Mouse (Mus musculus) T-cell, adult 66 days (primary cell): ENCODE measurements around the gene Olfr693. TPM values are rescaled to one million over a fixed set of nuclear protein-coding genes. Genes with fewer than 3 reads are reported as not detected.

Experiments used
- total RNA-seq, 2 experiments: library from RNA; stranded (reverse); gene quantifications; 3 replicates in 1 of 2; 4 replicates in 1 of 2; pipeline ENCODE4 v1.2.4; 2023

The Olfr693 gene
- total RNA-seq = not detected

GRCm38 (mm10) chr7:106680484-106680883 lies at the start of gene Olfr693:
Gene Olfr693 (minus strand): TSS chr7:106680584.

DNA sequence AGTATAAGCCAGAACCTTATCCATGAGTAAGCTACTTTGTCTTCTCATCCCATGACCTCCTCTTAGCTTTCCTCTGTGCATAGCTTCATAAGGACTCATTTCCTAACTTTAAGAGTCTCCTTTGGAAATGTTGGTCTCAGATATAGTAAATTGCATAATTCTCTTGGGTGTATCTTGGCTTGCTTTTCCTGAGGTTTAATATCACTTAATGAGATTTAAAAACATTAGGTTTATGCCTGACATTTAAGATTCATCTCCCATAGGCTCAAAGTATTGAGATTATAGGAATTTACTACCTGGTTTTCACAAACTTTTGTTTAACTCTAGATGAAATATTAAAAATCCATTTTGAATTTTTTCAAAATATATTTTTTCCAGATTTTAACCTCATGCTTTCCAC lies 35.9 kb upstream of the Olfr693 start, which contains the start of gene Olfr695:
TSS of gene Olfr695 (minus strand) at position 101 of the 400 bp plus-strand sequence.

GRCm38 (mm10) chr7:106691714-106692113 lies 11.3 kb upstream of the Olfr693 start, which contains the start of gene Olfr694:
Gene Olfr694 (minus strand): TSS chr7:106691814.

Other genes starting within 250 kb of the Olfr693 start
- not detected for gene Olfr694, start 11.2 kb upstream of the Olfr693 start, total RNA-seq
- not detected for gene Olfr695, start 35.8 kb upstream of the Olfr693 start, total RNA-seq
- not detected for gene Olfr697, start 61.9 kb upstream of the Olfr693 start, total RNA-seq
- gene Olfr698, start 74.8 kb upstream of the Olfr693 start, total RNA-seq = not detected
- gene Olfr699, start 112.6 kb upstream of the Olfr693 start, total RNA-seq = not detected
- gene Olfr700, start 128.2 kb upstream of the Olfr693 start, total RNA-seq = not detected
- not detected for gene Olfr701, start 133.5 kb upstream of the Olfr693 start, total RNA-seq
- not detected for gene Olfr702, start 153.3 kb upstream of the Olfr693 start, total RNA-seq
- not detected for gene Olfr703, start 162.8 kb upstream of the Olfr693 start, total RNA-seq
- not detected for gene Olfr704, start 182.6 kb upstream of the Olfr693 start, total RNA-seq
- not detected for gene Olfr705, start 196.3 kb upstream of the Olfr693 start, total RNA-seq
- gene Olfr706, start 207.6 kb upstream of the Olfr693 start, total RNA-seq = not detected
- gene Olfr707, start 220.7 kb upstream of the Olfr693 start, total RNA-seq = not detected
- not detected for gene Olfr1532-ps1, start 227.4 kb upstream of the Olfr693 start, total RNA-seq